Mouse (Mus musculus) bone marrow, adult 2 months (tissue): ENCODE measurements around the gene Ube2m. TPM values are rescaled to one million over a fixed set of nuclear protein-coding genes. Genes with fewer than 3 reads are reported as not detected.

ENCODE experiments used
- H3K27ac ChIP-seq: fragments of 200-500 bp; 2 replicates; pipeline ENCODE4 v1.5.1; 2012; ENCODE audit warnings: low read depth, mild to moderate bottlenecking, control low read depth, inconsistent platforms, low read length; ENCODE audit not compliant: control insufficient read depth, poor library complexity, insufficient read depth
- H3K4me1 ChIP-seq: fragments of 200-500 bp; 2 replicates; pipeline ENCODE4 v1.6.1; 2011; ENCODE audit warnings: low read length; ENCODE audit not compliant: control insufficient read depth, insufficient read depth
- H3K4me3 ChIP-seq: fragments of 200-500 bp; replicated peaks from 2 replicates; pipeline ENCODE3; 2011; ENCODE audit warnings: mild to moderate bottlenecking, low read depth, low read length, control low read depth; ENCODE audit not compliant: control insufficient read depth
- CTCF ChIP-seq: fragments of 200-500 bp; IDR thresholded peaks from 2 replicates; pipeline ENCODE4 v1.5.1; 2011; ENCODE audit warnings: low read length, control low read depth; ENCODE audit not compliant: control insufficient read depth, insufficient read depth
- POLR2A ChIP-seq: fragments of 200-500 bp; IDR thresholded peaks from 2 replicates; pipeline ENCODE4 v1.6.1; 2011; ENCODE audit warnings: low read depth, mild to moderate bottlenecking, control low read depth, low read length, borderline replicate concordance; ENCODE audit not compliant: control insufficient read depth
- WGBS: fragments of 180-500 bp; shearing (Covaris S2); methylation state at CpG from one replicate; pipeline ENCODE4 v1.1.7; 2018; 5-methylcytosine and 5-hydroxymethylcytosine counted together
- polyA plus RNA-seq: library from polyadenylated mRNA; stranded (reverse); fragments of >200 nt; gene quantifications from 2 replicates; pipeline ENCODE4 v1.2.4, GENCODE M21; 2011; ENCODE audit warnings: low replicate concordance; ENCODE audit not compliant: missing spikeins, insufficient read depth, insufficient read length

The Ube2m gene
- polyA plus RNA-seq, 1 experiment: 135 TPM

- no peaks in the 10 kb centered on the region; the same call in 1 of the 2 replicates for H3K4me1 ChIP-seq
- 82% methylated on average over 6 of the region's 6 CpGs for WGBS
Observed at GRCm38 (mm10) chr7:13014275-13014839, 23.7 kb downstream of the Ube2m start.

GRCm38 (mm10) chr7:13013671-13014070 lies 24.4 kb downstream of the Ube2m start:
- Histone ChIP-seq H3K4me3 (no peak overlapping the region), H3K27ac (no peak overlapping the region)
- WGBS: 85% methylated on average over 4 of the region's 4 CpGs

More at GRCm38 (mm10) chr7:13014275-13014839, 23.7 kb downstream of the Ube2m start:
- Histone ChIP-seq H3K27ac (no peak overlapping the region), H3K4me3 (no peak overlapping the region)
- no peak for TF ChIP-seq POLR2A
- TF ChIP-seq CTCF: no peak

GRCm38 (mm10) chr7:13010005-13010908 lies 27.8 kb downstream of the Ube2m start, which contains the start of gene Zbtb45:
TSS of gene Zbtb45 (minus strand) at chr7:13010034.
- H3K27ac ChIP-seq: peak within 1 kb of the TSS; percentile 82
- peak within 1 kb of the TSS; percentile 86 for H3K4me3 ChIP-seq
- TF ChIP-seq POLR2A (0 out of 2 replicates have a peak, but pooled peaks have one; percentile 46), CTCF (no peak)
- 16% methylated on average over 26 of the region's 26 CpGs for WGBS
- no peaks in the 10 kb centered on the region; the same call in 1 of the 2 replicates for H3K4me1 ChIP-seq

More at GRCm38 (mm10) chr7:13013671-13014070, 24.4 kb downstream of the Ube2m start:
- H3K4me1 ChIP-seq: no peaks in the 10 kb centered on the region; the same call in 1 of the 2 replicates
- TF ChIP-seq POLR2A (no peak), CTCF (no peak)

GRCm38 (mm10) chr7:13009143-13010004 lies 28.7 kb downstream of the Ube2m start:
- under 1% methylated on average over 42 of the region's 42 CpGs for WGBS
- Histone ChIP-seq H3K27ac (peak overlapping the region; percentile 82), H3K4me3 (peak overlapping the region; percentile 86), H3K4me1 (no peaks in the 10 kb centered on the region; the same call in 1 of the 2 replicates)
- no peak; the same call in 1 of the 2 replicates for TF ChIP-seq POLR2A
- peak; percentile 90 for TF ChIP-seq CTCF

GRCm38 (mm10) chr7:13007341-13008092 lies 30.6 kb downstream of the Ube2m start:
- no peaks in the 10 kb centered on the region; the same call in 1 of the 2 replicates for H3K4me1 ChIP-seq
- 94% methylated on average over 57 of the region's 57 CpGs for WGBS
- no peak overlapping the region for H3K27ac ChIP-seq
- no peak for TF ChIP-seq POLR2A
- TF ChIP-seq CTCF: no peak
- H3K4me3 ChIP-seq: no peak overlapping the region

GRCm38 (mm10) chr7:13006531-13006930 lies 31.5 kb downstream of the Ube2m start:
- Histone ChIP-seq H3K4me3 (no peak overlapping the region), H3K4me1 (no peaks in the 10 kb centered on the region; the same call in 1 of the 2 replicates), H3K27ac (no peak overlapping the region)
- TF ChIP-seq POLR2A (no peak), CTCF (no peak)
- 88% methylated on average over 10 of the region's 10 CpGs for WGBS

- no peaks in the 10 kb centered on the region; the same call in 1 of the 2 replicates for H3K4me1 ChIP-seq
- TF ChIP-seq POLR2A (no peak), CTCF (no peak)
- no peak overlapping the region for H3K4me3 ChIP-seq
- 91% methylated on average over 17 of the region's 17 CpGs for WGBS
- no peak overlapping the region; the same call in 1 of the 2 replicates for H3K27ac ChIP-seq
Observed at GRCm38 (mm10) chr7:13006011-13006410, 32.1 kb downstream of the Ube2m start.
